Mouse (Mus musculus) embryonic fibroblast, embryonic 13.5 days (primary cell): Measurements from ENCODE around the gene Kprp. TPM values are rescaled to one million over a fixed set of nuclear protein-coding genes. Genes with fewer than 3 reads are reported as not detected.
"Not testable (repeated sequence)": the region's sequence is repeated elsewhere in the genome, so short reads cannot be mapped to it uniquely, and the experiment has no call there.

Source experiments
- H3K27ac ChIP-seq: 2 replicates; pipeline ENCODE4 v1.5.1; 2012; ENCODE audit warnings: low read length, control low read depth, inconsistent platforms; ENCODE audit not compliant: insufficient read depth
- H3K4me1 ChIP-seq: 2 replicates; pipeline ENCODE4 v1.6.1; 2011; ENCODE audit warnings: low read length; ENCODE audit not compliant: control insufficient read depth, insufficient read depth
- H3K4me3 ChIP-seq: 2 replicates; pipeline ENCODE4 v1.5.1; 2011; ENCODE audit warnings: mild to moderate bottlenecking, control low read depth, low read length; ENCODE audit not compliant: insufficient read depth
- CTCF ChIP-seq: IDR thresholded peaks from 2 replicates; pipeline ENCODE4 v1.5.1; 2011; ENCODE audit warnings: mild to moderate bottlenecking, control low read depth, low read length, moderate library complexity, borderline replicate concordance; ENCODE audit not compliant: insufficient read depth
- POLR2A ChIP-seq: IDR thresholded peaks from 2 replicates; pipeline ENCODE4 v1.6.1; 2011; ENCODE audit warnings: low read depth, mild to moderate bottlenecking, control low read depth, low read length, moderate library complexity
- polyA plus RNA-seq: library from polyadenylated mRNA; stranded (reverse); fragments of >200 nt; gene quantifications from 2 replicates; pipeline ENCODE4 v1.2.4, GENCODE M21; 2011; ENCODE audit warnings: low read depth; ENCODE audit not compliant: missing spikeins, insufficient read length

Gene Kprp
- not detected in 2 replicates for polyA plus RNA-seq

DNA sequence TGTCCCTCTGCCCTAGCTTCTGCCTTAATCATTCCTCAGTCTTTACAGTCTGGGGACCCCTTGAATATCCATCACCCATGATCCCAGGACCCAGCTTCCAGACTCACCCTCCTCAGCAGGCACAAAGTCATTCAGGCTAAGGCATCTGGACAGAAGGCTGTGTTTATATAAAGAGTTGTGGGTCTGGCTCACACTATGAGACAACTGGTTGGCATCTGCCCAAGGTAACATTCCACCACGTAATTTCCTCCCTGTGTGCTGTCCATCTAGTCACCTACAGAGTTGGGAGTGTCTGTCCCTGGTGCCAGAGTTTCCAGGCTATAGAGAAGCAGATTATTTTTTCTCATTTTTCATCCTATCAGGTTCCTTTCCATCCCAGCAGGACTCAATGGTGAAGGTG is at the start of gene Kprp:
Gene Kprp (minus strand): TSS at position 140 of the 400 bp plus-strand sequence.
- no peaks in the 10 kb centered on the region for H3K4me1 ChIP-seq
- TF ChIP-seq CTCF (no peak), POLR2A (no peak)
- no peak within 1 kb of the TSS for H3K4me3 ChIP-seq
- no peak within 1 kb of the TSS for H3K27ac ChIP-seq

DNA sequence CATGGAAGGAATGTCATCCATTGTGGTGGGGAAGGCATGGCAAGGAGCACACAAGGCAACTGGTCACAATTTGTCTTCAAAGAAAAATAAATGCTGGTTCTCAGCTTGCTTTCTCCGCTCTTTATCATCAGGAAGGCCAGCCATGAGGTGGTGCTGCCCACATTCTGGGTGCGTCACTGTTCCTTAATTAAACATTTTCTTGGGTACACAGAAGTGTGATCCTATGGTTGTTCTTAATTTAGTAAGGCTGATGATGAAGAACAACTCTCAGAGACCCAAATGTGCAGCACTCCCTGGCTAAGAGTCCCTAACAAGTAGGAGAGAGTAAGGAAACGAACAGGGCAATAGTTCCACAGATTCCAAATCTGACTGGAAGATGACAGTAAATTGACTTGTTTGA is 47.1 kb upstream of the Kprp start:
- Histone ChIP-seq H3K4me3 (no peak overlapping the region), H3K27ac (no peak overlapping the region), H3K4me1 (no peaks in the 10 kb centered on the region)
- TF ChIP-seq POLR2A = no peak

DNA sequence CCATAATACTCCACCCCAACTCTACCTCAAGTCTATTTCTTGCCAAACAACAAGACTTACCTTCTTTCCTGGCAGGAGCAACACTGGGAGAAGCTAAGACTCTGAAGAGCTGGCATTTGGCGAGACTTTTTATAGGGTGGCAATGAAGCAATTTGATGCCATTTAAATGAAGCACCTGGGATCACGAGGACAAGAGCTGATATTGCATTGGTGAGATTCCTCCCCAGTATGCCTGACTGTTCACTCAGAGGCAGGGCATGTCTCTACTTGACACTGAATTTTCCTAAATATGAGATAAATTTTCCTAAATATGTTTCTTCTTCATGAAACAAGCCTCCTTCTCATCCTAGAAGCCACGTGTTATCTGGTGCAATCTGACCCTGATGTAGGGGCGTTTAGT is 43.1 kb upstream of the Kprp start, which contains the start of gene 2310050C09Rik:
Gene 2310050C09Rik (minus strand): TSS at position 101 of the 400 bp plus-strand sequence.
- no peak within 1 kb of the TSS for H3K4me3 ChIP-seq
- no peak within 1 kb of the TSS for H3K27ac ChIP-seq
- TF ChIP-seq CTCF (no peak), POLR2A (no peak)
- H3K4me1 ChIP-seq = no peaks in the 10 kb centered on the region

DNA sequence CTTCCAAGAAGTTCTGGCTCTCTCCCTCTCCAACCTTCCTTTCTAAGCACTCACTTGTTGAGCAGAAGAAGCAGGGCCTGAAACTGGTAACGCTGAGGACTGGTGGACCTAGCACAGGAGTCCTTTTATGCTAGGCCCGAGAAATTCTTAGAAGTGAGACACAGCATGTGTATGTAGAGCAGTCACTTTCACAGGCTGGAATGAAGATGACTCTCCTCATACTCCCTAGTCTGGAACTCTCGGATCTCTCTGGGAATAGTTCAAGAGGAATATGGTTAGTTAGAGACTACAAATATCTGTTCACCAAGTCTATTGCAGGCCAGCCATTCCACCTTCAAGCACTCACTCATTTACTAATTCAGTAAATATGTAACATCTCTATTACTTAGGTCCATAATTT is 24.1 kb upstream of the Kprp start, which contains the start of gene Lce1l:
Gene Lce1l (minus strand): TSS at position 101 of the 400 bp plus-strand sequence.
- Histone ChIP-seq H3K4me3 (no peak within 1 kb of the TSS), H3K27ac (no peak within 1 kb of the TSS), H3K4me1 (no peaks in the 10 kb centered on the region)
- TF ChIP-seq CTCF (no peak), POLR2A (no peak)

DNA sequence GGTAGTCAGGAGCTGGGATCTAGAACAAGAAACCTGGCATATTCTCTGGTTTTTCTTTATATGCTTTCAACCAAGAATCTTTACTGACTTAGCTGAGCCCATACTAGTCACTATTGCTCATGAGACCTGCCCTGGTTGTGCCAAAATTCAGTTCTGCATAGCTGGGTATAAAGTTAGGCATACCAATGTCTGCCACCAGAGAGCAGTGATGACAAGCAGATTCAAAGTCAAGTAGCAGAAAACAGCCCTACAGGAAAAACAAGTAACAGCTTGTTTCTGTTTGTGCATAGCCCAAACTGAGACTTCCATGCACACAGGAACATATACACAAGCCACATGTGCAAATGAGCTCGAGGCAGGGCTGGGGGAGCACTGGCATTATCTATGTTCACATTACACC is 1.2 kb downstream of the Kprp start:
- Histone ChIP-seq H3K27ac (no peak overlapping the region), H3K4me3 (no peak overlapping the region), H3K4me1 (no peaks in the 10 kb centered on the region)
- TF ChIP-seq POLR2A (no peak), CTCF (no peak)

DNA sequence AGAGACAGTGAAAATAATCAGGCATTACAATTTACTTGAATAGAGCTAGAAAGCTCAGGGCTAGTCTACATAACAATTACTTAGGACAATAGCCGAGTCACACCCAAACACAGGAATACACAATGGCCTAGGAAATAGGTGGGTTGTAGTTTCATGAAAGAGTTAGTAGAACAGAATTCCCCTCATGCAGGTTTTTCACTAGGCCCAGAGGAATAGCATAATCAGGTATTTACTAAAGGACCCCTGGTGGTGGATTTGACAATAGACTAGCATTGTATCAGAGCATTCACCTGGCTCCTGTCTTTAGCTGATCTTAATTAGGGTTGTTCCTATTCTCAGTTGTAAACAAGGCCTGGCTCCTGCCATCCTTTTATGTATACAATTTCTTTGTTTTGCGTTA is 11.0 kb downstream of the Kprp start:
- not testable (repeated sequence) for H3K4me3 ChIP-seq, H3K4me1 ChIP-seq, H3K27ac ChIP-seq

DNA sequence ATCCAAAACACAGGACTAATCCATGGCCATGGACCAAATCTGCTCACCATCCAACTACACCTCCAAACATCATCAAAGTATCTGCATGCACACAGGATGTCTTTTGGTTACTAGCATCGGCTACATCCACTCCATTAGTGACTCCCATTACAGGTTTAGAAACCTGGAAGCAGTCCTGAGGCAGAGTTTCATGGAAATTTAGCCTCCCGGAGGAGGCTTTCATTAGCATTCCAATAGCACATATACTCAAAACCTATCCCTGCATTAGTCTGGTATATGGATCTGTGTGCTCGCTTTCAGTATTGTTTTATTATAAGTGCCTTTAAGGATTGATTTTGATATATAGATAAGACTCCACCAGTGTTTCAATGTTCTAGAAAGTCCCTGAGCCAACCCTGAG is 11.5 kb downstream of the Kprp start:
- TF ChIP-seq CTCF = no peak
- no peak for TF ChIP-seq POLR2A
- Histone ChIP-seq H3K4me1 (no peaks in the 10 kb centered on the region), H3K4me3 (no peak overlapping the region), H3K27ac (no peak overlapping the region)

DNA sequence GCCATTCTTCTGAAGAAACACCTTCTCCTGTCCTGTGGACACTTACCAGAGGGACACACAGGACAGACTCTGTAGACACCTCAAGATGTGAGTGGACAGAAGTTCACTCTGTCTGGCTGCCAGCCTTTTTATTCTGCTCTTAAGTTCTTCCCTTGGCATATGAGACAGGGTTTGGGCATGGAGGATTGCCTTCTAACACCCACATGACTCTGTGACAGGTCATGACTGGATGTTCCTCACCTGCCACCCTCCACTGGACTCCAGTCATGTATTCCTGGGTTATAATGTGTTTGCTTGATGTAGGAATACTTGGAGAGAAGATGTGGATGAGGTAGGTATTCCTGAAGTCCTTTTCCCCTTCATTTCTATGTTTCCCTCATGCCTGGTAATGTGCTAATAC is 19.3 kb downstream of the Kprp start, which contains the start of gene Lce1k:
Gene Lce1k (minus strand): TSS at position 101 of the 400 bp plus-strand sequence.
- no peak for TF ChIP-seq CTCF
- no peak for TF ChIP-seq POLR2A
- H3K4me1 ChIP-seq = no peaks in the 10 kb centered on the region
- H3K27ac ChIP-seq = no peak within 1 kb of the TSS
- no peak within 1 kb of the TSS for H3K4me3 ChIP-seq

DNA sequence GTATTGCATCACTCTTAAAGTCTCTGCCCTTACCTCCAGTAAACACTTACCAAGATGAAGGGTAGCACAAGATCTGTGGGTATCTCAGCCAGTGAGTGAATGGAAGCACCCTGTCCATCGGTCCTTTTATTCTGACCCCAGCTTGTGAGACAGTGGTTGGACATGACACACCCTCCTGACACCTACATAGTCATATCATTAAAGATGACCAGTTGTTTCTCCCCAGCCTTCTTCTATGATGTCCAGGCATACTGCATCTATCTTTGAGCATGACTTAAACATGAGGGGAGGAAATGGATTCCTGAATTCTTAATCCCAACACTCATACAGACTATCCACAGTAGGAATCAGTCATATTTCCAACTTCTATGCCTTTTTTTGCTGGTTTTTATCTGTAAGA is 36.6 kb downstream of the Kprp start, which contains the start of gene Lce1j:
Gene Lce1j (minus strand): TSS at position 101 of the 400 bp plus-strand sequence.
- no peak for TF ChIP-seq POLR2A
- no peak for TF ChIP-seq CTCF
- no peak within 1 kb of the TSS for H3K27ac ChIP-seq
- no peaks in the 10 kb centered on the region for H3K4me1 ChIP-seq
- H3K4me3 ChIP-seq = no peak within 1 kb of the TSS

DNA sequence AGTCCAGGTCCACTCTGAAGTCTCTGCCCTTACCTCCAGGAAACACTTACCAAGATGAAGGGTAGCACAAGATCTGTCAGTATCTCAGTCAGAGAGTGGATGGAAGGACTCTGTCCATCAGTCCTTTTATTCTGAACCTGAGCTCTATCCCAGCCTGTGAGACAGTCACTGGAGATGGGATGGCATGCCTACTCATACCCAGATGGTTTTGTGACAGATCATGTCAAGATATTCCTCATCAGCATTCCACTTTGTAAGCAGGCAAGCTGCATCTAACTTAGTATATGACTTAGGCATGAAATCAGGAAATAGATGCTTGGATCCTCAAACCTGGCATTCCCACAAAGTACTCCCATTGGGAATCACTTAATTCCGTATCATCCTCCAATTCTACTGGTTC is 48.2 kb downstream of the Kprp start, which contains the start of gene Lce1i:
Gene Lce1i (minus strand): TSS at position 101 of the 400 bp plus-strand sequence.
- H3K4me1 ChIP-seq = no peaks in the 10 kb centered on the region
- H3K4me3 ChIP-seq = no peak within 1 kb of the TSS
- no peak for TF ChIP-seq CTCF
- no peak within 1 kb of the TSS for H3K27ac ChIP-seq

Other genes with a start within 250 kb of the Kprp start
- gene Smcp, start 238.2 kb downstream of the Kprp start, polyA plus RNA-seq = not detected in 2 replicates
- gene 2210017I01Rik, start 219.8 kb downstream of the Kprp start, polyA plus RNA-seq = not detected in 2 replicates
- not detected in 2 replicates for gene Lce6a, start 205.6 kb downstream of the Kprp start, polyA plus RNA-seq
- not detected in 2 replicates for gene Lce1a1, start 178.9 kb downstream of the Kprp start, polyA plus RNA-seq
- gene Lce1b, start 170.3 kb downstream of the Kprp start, polyA plus RNA-seq = not detected in 2 replicates
- not detected in 2 replicates for gene Lce1a2, start 156.9 kb downstream of the Kprp start, polyA plus RNA-seq
- gene Lce1c, start 148.0 kb downstream of the Kprp start, polyA plus RNA-seq = not detected in 2 replicates
- not detected in 2 replicates for gene Lce1d, start 140.0 kb downstream of the Kprp start, polyA plus RNA-seq
- gene Lce1e, start 118.2 kb downstream of the Kprp start, polyA plus RNA-seq = not detected in 2 replicates
- not detected in 2 replicates for gene Lce1f, start 106.9 kb downstream of the Kprp start, polyA plus RNA-seq
- not detected in 2 replicates for gene Gm38119, start 88.2 kb downstream of the Kprp start, polyA plus RNA-seq
- not detected in 2 replicates for gene Lce1g, start 74.9 kb downstream of the Kprp start, polyA plus RNA-seq
- not detected in 2 replicates for gene Lce1h, start 62.2 kb downstream of the Kprp start, polyA plus RNA-seq
- gene Lce1i, start 48.3 kb downstream of the Kprp start, polyA plus RNA-seq = not detected in 2 replicates
- gene Lce1j, start 36.7 kb downstream of the Kprp start, polyA plus RNA-seq = not detected in 2 replicates
- not detected in 2 replicates for gene Lce1k, start 19.4 kb downstream of the Kprp start, polyA plus RNA-seq
- not detected in 2 replicates for gene Lce1l, start 24.0 kb upstream of the Kprp start, polyA plus RNA-seq
- gene 2310050C09Rik, start 43.0 kb upstream of the Kprp start, polyA plus RNA-seq = not detected in 2 replicates
- gene Lce3a, start 99.0 kb upstream of the Kprp start, polyA plus RNA-seq = not detected in 2 replicates
- gene Lce3b, start 105.7 kb upstream of the Kprp start, polyA plus RNA-seq = not detected in 2 replicates
- not detected in 2 replicates for gene Lce3c, start 117.2 kb upstream of the Kprp start, polyA plus RNA-seq
- not detected in 2 replicates for gene Lce3d, start 130.1 kb upstream of the Kprp start, polyA plus RNA-seq
- not detected in 2 replicates for gene Lce3e, start 139.8 kb upstream of the Kprp start, polyA plus RNA-seq
- not detected in 2 replicates for gene Lce3f, start 165.0 kb upstream of the Kprp start, polyA plus RNA-seq
- gene Crct1, start 188.4 kb upstream of the Kprp start, polyA plus RNA-seq = 0.74 and 1.4 TPM in 2 replicates
- gene Lce1m, start 191.8 kb upstream of the Kprp start, polyA plus RNA-seq = not detected in 2 replicates
- gene Gm4858, start 241.6 kb upstream of the Kprp start, polyA plus RNA-seq = not detected in 2 replicates